Mouse (Mus musculus) intestine, embryonic 15.5 days (tissue): ENCODE data around the gene Hoxa5. TPM values are rescaled to one million over a fixed set of nuclear protein-coding genes. Genes with fewer than 3 reads are reported as not detected.

ENCODE experiments used
- ATAC-seq: fragments of 200-750 bp; cut with Nextera tagmentation; 2 replicates; pipeline ENCODE4 v1.8.0; 2017; ENCODE audit warnings: moderate TSS enrichment, moderate library complexity
- H3K27ac ChIP-seq: fragments of 300-500 bp; sonication (generic); 2 replicates; pipeline ENCODE4 v1.5.1; 2015; ENCODE audit warnings: mild to moderate bottlenecking, inconsistent platforms
- H3K27me3 ChIP-seq: fragments of 300-500 bp; sonication (generic); replicated peaks from 2 replicates; pipeline ENCODE4 v1.6.1; 2015; ENCODE audit warnings: inconsistent platforms
- H3K36me3 ChIP-seq: fragments of 300-500 bp; sonication (generic); 2 replicates; pipeline ENCODE4 v1.6.1; 2015; ENCODE audit warnings: inconsistent platforms
- H3K4me1 ChIP-seq: fragments of 300-500 bp; sonication (generic); replicated peaks from 2 replicates; pipeline ENCODE4 v1.6.1; 2015; ENCODE audit warnings: inconsistent platforms
- H3K4me2 ChIP-seq: fragments of 300-500 bp; sonication (generic); replicated peaks from 2 replicates; pipeline ENCODE4 v1.6.1; 2015; ENCODE audit warnings: mild to moderate bottlenecking, inconsistent platforms
- H3K4me3 ChIP-seq: fragments of 300-500 bp; sonication (generic); replicated peaks from 2 replicates; pipeline ENCODE4 v1.5.1; 2015; ENCODE audit warnings: inconsistent platforms
- H3K9ac ChIP-seq: fragments of 300-500 bp; sonication (generic); 2 replicates; pipeline ENCODE4 v1.6.1; 2015; ENCODE audit warnings: inconsistent platforms
- H3K9me3 ChIP-seq: fragments of 300-500 bp; sonication (generic); 2 replicates; pipeline ENCODE4 v1.6.1; 2016; ENCODE audit warnings: inconsistent platforms
- WGBS: fragments of 180-500 bp; shearing (Covaris S2); methylation state at CpG from one replicate; pipeline ENCODE4 v1.1.7; 2015; 5-methylcytosine and 5-hydroxymethylcytosine counted together
- polyA plus RNA-seq: library from polyadenylated mRNA; unstranded; fragments of >200 nt; fragmentation: Nextera tagmentation; extraction: Ambion mirVana; gene quantifications from 2 replicates; pipeline ENCODE4 v1.2.1, GENCODE M21; 2015

Hoxa5 gene
- polyA plus RNA-seq, 1 experiment from 2014 or later, result 25.1 TPM

DNA sequence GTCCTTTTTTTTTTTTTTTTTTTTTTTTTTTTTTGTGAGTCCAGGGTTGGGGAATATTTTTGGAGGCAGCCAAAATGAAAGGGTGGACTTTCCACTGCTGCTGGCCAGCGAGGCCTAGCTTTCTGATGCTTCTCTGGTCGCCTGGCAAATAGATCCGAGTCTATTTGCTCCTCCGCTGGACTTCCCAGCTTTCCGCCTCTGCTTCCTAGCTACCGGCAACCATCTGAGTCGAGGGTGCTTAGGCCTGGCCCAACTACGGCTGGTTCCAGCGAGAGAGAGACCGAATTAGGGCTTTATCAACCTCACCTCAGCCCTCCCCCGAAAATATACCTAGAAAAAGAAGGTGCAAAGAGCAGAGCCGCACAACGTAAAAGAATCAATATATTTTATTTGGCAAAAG is 18.3 kb upstream of the Hoxa5 start:
- H3K9ac ChIP-seq, result no peak overlapping the region

DNA sequence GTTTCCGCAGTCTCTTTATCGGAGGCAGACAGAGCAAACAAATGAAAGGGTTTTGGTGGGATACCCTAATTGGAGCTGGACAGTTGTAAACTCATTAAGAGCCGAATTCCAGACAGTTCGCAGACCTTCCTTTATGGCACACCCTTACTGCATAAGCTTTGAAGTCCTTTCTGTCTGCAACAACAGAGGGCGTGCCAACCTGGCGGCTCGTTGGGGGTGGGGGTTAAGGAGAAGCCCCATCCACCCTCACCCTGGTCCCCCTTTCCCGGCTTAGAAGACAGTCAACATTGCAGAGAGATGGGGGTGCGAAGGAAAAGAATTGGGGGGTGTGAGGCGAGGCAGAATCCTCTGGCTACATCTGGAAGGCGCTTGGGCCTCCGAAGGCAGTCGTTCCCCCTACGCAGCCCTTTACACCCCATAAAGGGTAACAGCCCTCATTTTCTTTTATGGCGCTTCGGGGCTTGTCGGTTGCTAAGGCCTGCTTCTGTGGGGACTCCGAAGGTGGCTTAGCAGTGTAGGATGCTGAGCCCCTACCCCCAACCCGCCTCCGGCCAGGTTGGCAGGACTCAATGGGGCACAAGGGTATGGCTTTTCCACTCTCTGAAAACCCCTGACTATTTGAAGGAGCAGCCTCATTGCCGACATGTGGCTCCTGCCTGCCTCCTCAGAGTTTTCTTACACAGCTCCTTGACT is 17.8 kb upstream of the Hoxa5 start:
- Histone ChIP-seq H3K27me3 (peaks cover 94% of the 10 kb centered on the region), H3K9me3 (no peaks in the 10 kb centered on the region), H3K4me1 (peaks cover 11% of the 10 kb centered on the region; the same call in 1 of the 2 replicates), H3K4me3 (peak overlapping the region; percentile 55), H3K4me2 (peak overlapping the region; percentile 94), H3K27ac (peak overlapping the region; percentile 72), H3K9ac (no peak overlapping the region), H3K36me3 (no peaks in the 10 kb centered on the region)
- WGBS, result 10% methylated on average over 21 of the region's 21 CpGs
- ATAC-seq, result peak; percentile 46

More for the DNA sequence above, 18.3 kb upstream of the Hoxa5 start:
- Histone ChIP-seq H3K36me3 (no peaks in the 10 kb centered on the region), H3K4me2 (peak overlapping the region; percentile 94), H3K4me3 (0 out of 2 replicates have a peak overlapping the region, but pooled peaks have one; percentile 11), H3K4me1 (peaks cover 11% of the 10 kb centered on the region; the same call in 1 of the 2 replicates), H3K9me3 (no peaks in the 10 kb centered on the region), H3K27me3 (peaks cover 94% of the 10 kb centered on the region), H3K27ac (0 out of 2 replicates have a peak overlapping the region, but pooled peaks have one; percentile 13)
- WGBS, result 41% methylated on average over 13 of the region's 13 CpGs
- ATAC-seq, result no peak

DNA sequence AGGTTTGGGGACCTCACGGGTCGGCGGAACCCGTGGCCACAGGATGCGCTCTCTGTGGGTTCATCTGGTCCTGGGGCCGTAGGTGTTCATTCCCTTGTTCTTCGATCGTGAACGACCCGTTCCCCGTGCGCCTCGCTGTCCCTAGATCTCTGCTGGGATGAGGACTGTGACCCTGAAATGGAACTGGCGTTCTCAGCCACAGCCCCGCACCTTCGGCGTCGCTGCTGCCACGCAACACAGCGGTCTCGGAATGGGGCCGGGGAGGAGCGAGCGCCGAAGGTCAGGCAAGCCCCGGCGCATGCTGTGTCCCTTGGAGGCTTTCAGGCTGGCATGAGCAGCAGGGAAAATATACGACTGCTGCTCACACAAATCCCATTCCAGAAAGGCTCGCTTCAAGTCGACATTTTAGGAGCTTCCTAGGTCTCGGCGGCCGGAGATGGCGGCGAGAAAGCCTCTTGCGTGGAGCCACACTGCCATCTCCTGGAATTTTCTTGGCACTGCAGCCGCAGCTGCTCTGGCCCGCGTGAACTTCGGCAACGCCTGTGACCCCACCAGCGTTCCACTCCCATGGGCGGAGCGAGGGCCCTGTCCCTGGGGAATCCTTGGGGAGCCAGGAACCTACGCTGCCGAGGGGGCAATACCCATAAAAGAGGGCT is 17.1 kb upstream of the Hoxa5 start, which contains the start of gene Hoxa7:
TSS of gene Hoxa7 (minus strand) at position 518 of the 656 bp plus-strand sequence.
- peak within 1 kb of the TSS; percentile 62 for H3K9ac ChIP-seq
- H3K4me3 ChIP-seq, result peak within 1 kb of the TSS; percentile 55
- H3K4me1 ChIP-seq, result peaks cover 17% of the 10 kb centered on the region
- peak; percentile 68 for ATAC-seq
- H3K36me3 ChIP-seq, result no peaks in the 10 kb centered on the region
- peaks cover 92% of the 10 kb centered on the region for H3K27me3 ChIP-seq
- no peaks in the 10 kb centered on the region for H3K9me3 ChIP-seq
- H3K27ac ChIP-seq, result peak within 1 kb of the TSS; percentile 77
- 1% methylated on average over 46 of the region's 46 CpGs for WGBS
- H3K4me2 ChIP-seq, result peak within 1 kb of the TSS; percentile 94

DNA sequence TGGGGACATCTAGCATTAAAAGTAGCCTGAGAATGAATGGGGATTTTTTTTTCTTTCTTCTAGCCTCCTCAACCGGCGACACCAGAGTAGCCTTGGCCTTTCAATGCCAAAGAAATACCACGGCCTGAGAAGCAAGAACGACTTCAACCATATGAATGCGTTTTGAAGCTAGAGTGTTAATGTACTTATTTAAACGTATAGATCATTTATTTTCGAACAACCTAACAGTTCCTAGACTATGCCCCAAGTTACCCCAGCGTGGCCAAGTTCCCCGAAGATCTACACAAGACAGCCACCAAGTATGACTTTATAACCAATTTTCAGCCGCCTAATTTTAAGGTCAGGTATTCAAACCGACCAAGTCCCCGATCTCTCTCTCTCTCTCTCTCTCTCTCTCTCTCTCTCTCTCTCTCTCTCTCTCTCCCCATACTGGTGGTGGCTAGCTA is 16.5 kb upstream of the Hoxa5 start:
- peak overlapping the region; percentile 55 for H3K4me3 ChIP-seq
- H3K27ac ChIP-seq, result no peak overlapping the region; the same call in 1 of the 2 replicates
- peaks cover 17% of the 10 kb centered on the region for H3K4me1 ChIP-seq
- H3K36me3 ChIP-seq, result no peaks in the 10 kb centered on the region
- peak overlapping the region; percentile 94 for H3K4me2 ChIP-seq
- no peaks in the 10 kb centered on the region for H3K9me3 ChIP-seq
- no peak for ATAC-seq
- H3K27me3 ChIP-seq, result peaks cover 92% of the 10 kb centered on the region
- 19% methylated on average over 12 of the region's 12 CpGs for WGBS
- peak overlapping the region; percentile 62; the same call in 1 of the 2 replicates for H3K9ac ChIP-seq

DNA sequence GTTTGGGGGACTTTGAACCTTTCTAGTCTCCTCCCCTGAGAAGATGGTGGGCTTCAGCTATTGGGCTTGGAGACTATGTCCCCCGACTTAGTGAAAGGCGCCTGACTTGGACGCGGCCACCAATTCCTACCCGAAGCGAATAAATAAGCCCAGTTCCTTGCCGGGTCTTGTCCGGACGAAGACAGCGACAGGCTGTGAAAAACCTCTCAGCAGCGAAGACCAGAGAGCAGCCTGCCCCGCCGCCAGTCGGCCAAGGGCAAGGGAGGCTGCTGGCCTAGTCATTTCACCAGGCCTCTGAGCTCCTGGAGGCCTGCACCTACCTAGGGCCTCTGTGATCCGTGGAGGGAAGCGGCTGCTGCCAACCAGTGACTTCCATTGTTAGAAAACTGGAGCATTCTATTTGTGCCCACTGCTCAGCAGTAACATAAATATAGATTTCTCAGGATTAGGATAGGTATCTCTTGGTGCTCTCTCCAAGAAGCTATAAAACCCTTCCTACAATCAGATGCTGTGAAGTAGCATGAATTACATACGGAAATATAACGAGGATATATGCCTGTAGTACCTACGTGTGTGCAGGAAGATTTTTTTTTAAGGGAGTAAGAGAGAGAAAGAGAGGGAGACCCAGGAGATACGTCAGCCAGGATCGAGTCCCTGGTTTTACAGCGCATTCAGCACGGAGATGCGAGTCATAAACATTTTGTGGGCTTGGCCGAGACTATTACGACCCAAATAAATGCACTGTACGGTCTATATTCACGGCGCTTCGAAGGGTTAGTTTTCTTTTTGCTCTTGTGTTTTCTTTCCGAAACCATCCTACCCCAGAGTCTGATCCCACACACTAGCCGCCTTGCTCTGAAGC is 15.8 kb upstream of the Hoxa5 start:
- H3K27me3 ChIP-seq, result peaks cover 91% of the 10 kb centered on the region

DNA sequence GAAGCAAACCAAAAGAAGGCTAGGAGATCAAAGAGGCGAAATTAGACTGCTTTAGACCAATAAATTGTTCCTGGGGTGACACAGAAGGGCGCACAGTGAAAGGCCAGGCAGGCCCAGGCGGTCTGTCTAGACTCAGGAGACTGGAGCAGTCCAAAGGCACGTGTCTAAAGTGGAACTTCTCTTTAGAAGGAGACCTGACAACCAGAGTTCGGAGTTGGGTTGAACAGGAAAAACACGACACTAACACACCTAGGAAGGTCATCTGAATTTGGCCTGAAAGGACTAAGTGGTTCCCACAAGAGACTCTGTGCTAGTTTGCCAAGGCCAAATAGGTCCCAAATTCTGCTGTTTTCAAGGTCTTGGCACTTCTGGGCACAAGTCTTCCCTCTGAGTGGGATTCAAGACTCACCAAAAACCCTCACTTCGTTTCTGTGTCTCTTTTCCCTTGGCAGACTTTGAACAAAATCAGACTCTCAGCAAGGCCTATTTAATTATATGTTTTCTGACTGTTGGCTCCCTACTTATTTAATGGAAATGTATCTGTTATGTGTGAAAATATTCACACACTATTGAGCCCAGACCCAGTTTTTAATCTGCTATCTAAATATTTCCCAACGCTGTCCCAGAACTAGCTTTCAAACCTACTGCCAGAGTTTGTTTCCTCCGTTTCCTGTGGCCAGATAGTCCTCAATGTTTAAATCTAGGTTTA is 15.0 kb upstream of the Hoxa5 start:
- Histone ChIP-seq H3K9me3 (no peaks in the 10 kb centered on the region), H3K4me2 (peak overlapping the region; percentile 22; the same call in 1 of the 2 replicates), H3K4me3 (no peak overlapping the region), H3K4me1 (peaks cover 18% of the 10 kb centered on the region), H3K27ac (no peak overlapping the region), H3K36me3 (no peaks in the 10 kb centered on the region), H3K9ac (no peak overlapping the region), H3K27me3 (peaks cover 91% of the 10 kb centered on the region)
- no peak for ATAC-seq
- WGBS, result 51% methylated on average over 9 of the region's 9 CpGs

More for the DNA sequence above, 15.8 kb upstream of the Hoxa5 start:
- Histone ChIP-seq H3K4me2 (peak overlapping the region; percentile 94), H3K9ac (no peak overlapping the region), H3K4me3 (no peak overlapping the region), H3K4me1 (peaks cover 21% of the 10 kb centered on the region), H3K36me3 (no peaks in the 10 kb centered on the region), H3K9me3 (no peaks in the 10 kb centered on the region), H3K27ac (no peak overlapping the region)
- ATAC-seq, result no peak
- 37% methylated on average over 32 of the region's 32 CpGs for WGBS

DNA sequence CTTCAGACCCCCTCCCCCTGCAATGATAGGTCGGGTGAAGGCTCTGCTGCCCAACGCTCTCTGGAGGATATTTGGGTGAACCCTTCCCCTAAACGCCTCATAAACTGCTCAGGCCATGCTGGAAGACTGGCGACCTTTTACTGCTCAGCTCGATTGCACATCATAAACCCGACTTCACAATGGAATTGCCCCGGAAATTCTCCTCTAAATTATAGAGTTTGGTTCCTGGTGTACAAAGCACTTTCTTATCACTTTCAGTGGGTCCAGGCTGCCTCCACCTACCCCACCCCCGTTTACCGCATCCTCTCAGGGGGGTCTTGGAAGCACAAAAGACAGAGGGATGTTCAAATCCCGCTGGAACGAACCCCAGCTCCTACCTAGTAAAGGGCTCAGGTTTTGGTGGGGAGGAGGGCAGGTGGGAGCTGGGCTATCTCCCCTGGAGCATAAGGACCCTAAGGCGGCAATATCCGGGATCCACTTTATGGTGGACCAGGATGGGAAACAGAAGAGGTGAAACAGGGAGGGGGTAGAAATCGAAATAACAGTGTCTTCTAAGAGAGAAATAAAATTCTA is 14.3 kb upstream of the Hoxa5 start:
- ATAC-seq, result no peak
- Histone ChIP-seq H3K27ac (no peak overlapping the region), H3K4me1 (peaks cover 18% of the 10 kb centered on the region), H3K4me3 (peak overlapping the region; percentile 42; the same call in 1 of the 2 replicates), H3K9me3 (no peaks in the 10 kb centered on the region), H3K9ac (no peak overlapping the region), H3K4me2 (peak overlapping the region; percentile 77), H3K27me3 (peaks cover 89% of the 10 kb centered on the region), H3K36me3 (no peaks in the 10 kb centered on the region)
- WGBS, result 40% methylated on average over 14 of the region's 14 CpGs

DNA sequence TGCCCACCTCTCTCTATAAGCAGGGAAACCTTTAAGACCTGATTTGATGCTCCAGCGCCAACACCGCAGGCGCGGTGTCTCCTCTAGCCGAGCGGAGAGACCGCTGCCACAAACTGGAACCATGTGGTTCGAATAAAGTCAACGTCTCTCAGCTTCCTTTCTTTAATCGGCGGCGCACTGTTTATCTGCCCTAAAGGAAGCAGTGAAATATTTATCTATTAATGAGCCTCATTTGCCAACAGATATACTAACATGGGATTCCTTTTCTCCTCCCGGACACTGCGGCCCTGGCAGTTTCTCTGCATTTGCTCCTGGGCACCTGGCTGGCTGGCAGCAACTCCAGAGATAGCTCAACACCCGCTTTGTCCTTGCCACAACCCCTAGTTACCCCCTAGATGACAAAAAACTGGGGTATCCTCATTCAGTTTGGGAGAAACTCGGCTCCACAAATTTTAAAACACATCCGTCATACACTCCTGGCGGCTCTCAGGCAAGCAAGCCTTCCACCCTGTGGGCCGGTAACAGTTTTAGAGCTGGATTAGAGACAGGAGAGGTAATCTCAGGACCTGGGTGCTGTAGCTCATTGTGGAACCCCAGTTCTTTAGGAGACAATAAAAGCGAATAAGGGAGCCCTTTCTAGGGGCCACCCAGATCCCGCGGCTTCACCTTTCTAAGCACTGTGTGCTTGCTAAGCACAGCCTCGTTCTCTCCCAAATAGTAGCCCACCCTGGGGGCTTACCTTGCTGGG is 13.7 kb upstream of the Hoxa5 start:
- peak overlapping the region; percentile 77 for H3K4me2 ChIP-seq
- ATAC-seq, result no peak
- H3K27me3 ChIP-seq, result peaks cover 85% of the 10 kb centered on the region
- peak overlapping the region; percentile 42 for H3K4me3 ChIP-seq
- H3K36me3 ChIP-seq, result no peaks in the 10 kb centered on the region
- H3K4me1 ChIP-seq, result peaks cover 19% of the 10 kb centered on the region
- H3K9me3 ChIP-seq, result no peaks in the 10 kb centered on the region
- WGBS, result 16% methylated on average over 23 of the region's 23 CpGs
- peak overlapping the region; percentile 29 for H3K9ac ChIP-seq
- no peak overlapping the region; the same call in 1 of the 2 replicates for H3K27ac ChIP-seq

DNA sequence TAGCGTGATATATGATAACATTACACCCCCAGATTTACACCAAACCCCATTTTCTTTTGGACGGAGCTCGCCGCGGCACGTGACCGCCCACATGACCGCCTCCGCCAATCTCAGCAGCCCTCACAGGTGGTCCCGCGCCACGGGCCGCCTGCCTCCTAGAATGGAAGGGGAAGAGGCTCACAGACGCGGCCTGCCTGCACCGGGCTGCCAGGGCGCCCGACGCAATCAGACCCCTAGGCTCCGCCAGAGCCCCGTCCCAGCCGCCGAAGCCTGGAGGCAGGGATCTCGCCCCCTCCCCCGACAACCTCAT is 13.0 kb upstream of the Hoxa5 start:
- Histone ChIP-seq H3K27me3 (peaks cover 85% of the 10 kb centered on the region), H3K4me1 (peaks cover 24% of the 10 kb centered on the region), H3K36me3 (no peaks in the 10 kb centered on the region), H3K27ac (peak overlapping the region; percentile 37; the same call in 1 of the 2 replicates), H3K4me2 (peak overlapping the region; percentile 77), H3K9ac (peak overlapping the region; percentile 29; the same call in 1 of the 2 replicates), H3K4me3 (peak overlapping the region; percentile 42), H3K9me3 (no peaks in the 10 kb centered on the region)
- WGBS, result under 1% methylated on average over 25 of the region's 25 CpGs
- peak; percentile 55 for ATAC-seq

DNA sequence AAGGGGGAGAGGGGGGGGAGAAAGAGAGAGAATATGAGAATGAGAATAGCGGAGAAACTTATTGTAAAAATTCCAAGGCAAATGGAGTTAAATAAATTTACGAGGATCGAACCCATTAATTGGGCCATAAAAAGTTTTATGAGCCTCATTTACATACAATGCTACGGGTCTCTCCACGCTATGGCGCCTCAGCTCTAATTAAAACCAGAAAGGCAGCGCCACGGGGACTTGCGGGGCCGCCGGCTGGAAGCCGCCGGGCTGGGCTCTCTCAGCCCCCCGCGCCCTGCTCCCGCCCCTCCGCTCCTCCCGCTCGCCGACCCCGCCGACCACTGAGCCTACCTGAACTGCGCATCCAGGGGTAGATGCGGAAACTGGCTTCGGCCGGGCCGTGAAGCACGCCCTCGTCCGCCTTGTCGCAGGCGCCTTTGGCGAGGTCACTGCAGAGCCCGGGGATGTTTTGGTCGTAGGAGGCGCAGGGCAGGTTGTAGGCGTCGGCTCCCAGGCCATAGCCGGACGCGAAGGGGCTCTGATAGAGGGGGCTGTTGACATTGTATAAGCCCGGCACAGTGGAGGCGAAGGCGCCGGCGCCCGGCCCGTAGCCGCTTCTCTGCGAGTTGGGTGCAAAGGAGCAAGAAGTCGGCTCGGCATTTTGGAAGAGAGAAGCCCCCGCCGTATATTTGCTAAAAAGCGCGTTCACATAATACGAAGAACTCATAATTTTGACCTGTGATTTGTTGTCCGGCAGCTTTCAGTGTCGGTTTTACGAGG is 12.5 kb upstream of the Hoxa5 start:
- peak overlapping the region; percentile 37; the same call in 1 of the 2 replicates for H3K27ac ChIP-seq

More for the DNA sequence above, 12.5 kb upstream of the Hoxa5 start:
- H3K4me2 ChIP-seq, result peak overlapping the region; percentile 77
- H3K4me1 ChIP-seq, result peaks cover 22% of the 10 kb centered on the region
- peak overlapping the region; percentile 42 for H3K4me3 ChIP-seq
- 1% methylated on average over 60 of the region's 60 CpGs for whole genome bisulfite sequencing
- H3K9ac ChIP-seq, result peak overlapping the region; percentile 51
- no peaks in the 10 kb centered on the region for H3K36me3 ChIP-seq
- no peak for ATAC-seq
- H3K9me3 ChIP-seq, result no peaks in the 10 kb centered on the region
- H3K27me3 ChIP-seq, result peaks cover 82% of the 10 kb centered on the region
